Mouse (Mus musculus): ENCODE results near the gene Styxl1. TPM values are rescaled to one million over a fixed set of nuclear protein-coding genes. Genes with fewer than 3 reads are reported as not detected.

The Styxl1 gene
- polyA plus RNA-seq, 1 experiment from 2014 or later, result 0.27 TPM

- Histone ChIP-seq H3K27me3 (replicated peaks; ENCODE audit: control insufficient read depth, insufficient read depth, low read length) (no peaks in the 10 kb centered on the region), H3K4me3 (ENCODE audit: low read depth, low read length) (peak within 1 kb of the TSS; percentile 80)
These were observed 573 bp upstream of the Styxl1 start, which contains the start of gene Mdh2 for GRCm38 (mm10) chr5:135778471-135779445. Gene Mdh2 (plus strand): TSS chr5:135778480.

GRCm38 (mm10) chr5:135776546-135776945 is 1.6 kb downstream of the Styxl1 start:
- no peak overlapping the region for H3K4me3 ChIP-seq (ENCODE audit: low read depth, low read length)
- H3K4me1 ChIP-seq (replicated peaks; ENCODE audit: control insufficient read depth, insufficient read depth, low read length), result peaks cover 5% of the 10 kb centered on the region
- no peaks in the 10 kb centered on the region for H3K27me3 ChIP-seq (replicated peaks; ENCODE audit: control insufficient read depth, insufficient read depth, low read length)
- no peak for ATAC-seq
- no peak for TF ChIP-seq CTCF (IDR thresholded peaks at IDR 0.05; ENCODE audit: low read depth)
- no peak overlapping the region for H3K9ac ChIP-seq (ENCODE audit: low read depth, low read length)
- H3K9me3 ChIP-seq (ENCODE audit: control insufficient read depth), result no peaks in the 10 kb centered on the region
- H3K36me3 ChIP-seq (ENCODE audit: control insufficient read depth, insufficient read depth), result no peaks in the 10 kb centered on the region
- WGBS, result 71% methylated on average over 4 of the region's 4 CpGs
- no peak overlapping the region for H3K4me2 ChIP-seq (replicated peaks; ENCODE audit: low read depth)
- H3K27ac ChIP-seq (ENCODE audit: low read depth, low read length), result no peak overlapping the region

More at GRCm38 (mm10) chr5:135778471-135779445, 573 bp upstream of the Styxl1 start, which contains the start of gene Mdh2:
- Histone ChIP-seq H3K4me1 (replicated peaks; ENCODE audit: control insufficient read depth, insufficient read depth, low read length) (peaks cover 8% of the 10 kb centered on the region), H3K9ac (ENCODE audit: low read depth, low read length) (peak within 1 kb of the TSS; percentile 88), H3K27ac (ENCODE audit: low read depth, low read length) (peak within 1 kb of the TSS; percentile 97), H3K9me3 (ENCODE audit: control insufficient read depth) (no peaks in the 10 kb centered on the region), H3K4me2 (replicated peaks; ENCODE audit: low read depth) (peak within 1 kb of the TSS; percentile 74), H3K36me3 (ENCODE audit: control insufficient read depth, insufficient read depth) (peaks cover 9% of the 10 kb centered on the region)
- under 1% methylated on average over 70 of the region's 70 CpGs for WGBS
- no peak for TF ChIP-seq CTCF (IDR thresholded peaks at IDR 0.05; ENCODE audit: low read depth)
- peak; percentile 95 for ATAC-seq

GRCm38 (mm10) chr5:135772519-135772918 is 5.7 kb downstream of the Styxl1 start:
- Histone ChIP-seq H3K4me2 (replicated peaks; ENCODE audit: low read depth) (no peak overlapping the region), H3K27me3 (replicated peaks; ENCODE audit: control insufficient read depth, insufficient read depth, low read length) (no peaks in the 10 kb centered on the region)
- 31% methylated on average over 3 of the region's 3 CpGs for WGBS

GRCm38 (mm10) chr5:135764971-135765370 is 13.2 kb downstream of the Styxl1 start:
- Histone ChIP-seq H3K27ac (ENCODE audit: low read depth, low read length) (no peak overlapping the region), H3K27me3 (replicated peaks; ENCODE audit: control insufficient read depth, insufficient read depth, low read length) (no peaks in the 10 kb centered on the region), H3K9me3 (ENCODE audit: control insufficient read depth) (no peaks in the 10 kb centered on the region), H3K4me1 (replicated peaks; ENCODE audit: control insufficient read depth, insufficient read depth, low read length) (no peaks in the 10 kb centered on the region), H3K4me2 (replicated peaks; ENCODE audit: low read depth) (no peak overlapping the region), H3K4me3 (ENCODE audit: low read depth, low read length) (no peak overlapping the region), H3K9ac (ENCODE audit: low read depth, low read length) (no peak overlapping the region), H3K36me3 (ENCODE audit: control insufficient read depth, insufficient read depth) (no peaks in the 10 kb centered on the region)
- 61% methylated on average over 3 of the region's 3 CpGs for WGBS
- TF ChIP-seq CTCF (IDR thresholded peaks at IDR 0.05; ENCODE audit: low read depth), result no peak
- no peak for ATAC-seq

More at GRCm38 (mm10) chr5:135772519-135772918, 5.7 kb downstream of the Styxl1 start:
- Histone ChIP-seq H3K4me1 (replicated peaks; ENCODE audit: control insufficient read depth, insufficient read depth, low read length) (peaks cover 3% of the 10 kb centered on the region), H3K9ac (ENCODE audit: low read depth, low read length) (no peak overlapping the region), H3K9me3 (ENCODE audit: control insufficient read depth) (no peaks in the 10 kb centered on the region), H3K4me3 (ENCODE audit: low read depth, low read length) (no peak overlapping the region), H3K27ac (ENCODE audit: low read depth, low read length) (no peak overlapping the region), H3K36me3 (ENCODE audit: control insufficient read depth, insufficient read depth) (no peaks in the 10 kb centered on the region)
- no peak for TF ChIP-seq CTCF (IDR thresholded peaks at IDR 0.05; ENCODE audit: low read depth)
- no peak for ATAC-seq

GRCm38 (mm10) chr5:135763526-135763925 is 14.7 kb downstream of the Styxl1 start:
- H3K9ac ChIP-seq (ENCODE audit: low read depth, low read length), result no peak overlapping the region
- H3K4me3 ChIP-seq (ENCODE audit: low read depth, low read length), result no peak overlapping the region
- no peaks in the 10 kb centered on the region for H3K27me3 ChIP-seq (replicated peaks; ENCODE audit: control insufficient read depth, insufficient read depth, low read length)
- H3K27ac ChIP-seq (ENCODE audit: low read depth, low read length), result no peak overlapping the region
- H3K4me2 ChIP-seq (replicated peaks; ENCODE audit: low read depth), result no peak overlapping the region
- no peaks in the 10 kb centered on the region for H3K9me3 ChIP-seq (ENCODE audit: control insufficient read depth)
- no peaks in the 10 kb centered on the region for H3K4me1 ChIP-seq (replicated peaks; ENCODE audit: control insufficient read depth, insufficient read depth, low read length)
- TF ChIP-seq CTCF (IDR thresholded peaks at IDR 0.05; ENCODE audit: low read depth), result peak; percentile 93
- no peak for ATAC-seq
- 5% methylated on average over 7 of the region's 7 CpGs for WGBS
- no peaks in the 10 kb centered on the region for H3K36me3 ChIP-seq (ENCODE audit: control insufficient read depth, insufficient read depth)

GRCm38 (mm10) chr5:135761881-135762280 is 16.3 kb downstream of the Styxl1 start:
- 39% methylated on average over 3 of the region's 3 CpGs for WGBS
- Histone ChIP-seq H3K27me3 (replicated peaks; ENCODE audit: control insufficient read depth, insufficient read depth, low read length) (no peaks in the 10 kb centered on the region), H3K4me1 (replicated peaks; ENCODE audit: control insufficient read depth, insufficient read depth, low read length) (no peaks in the 10 kb centered on the region), H3K36me3 (ENCODE audit: control insufficient read depth, insufficient read depth) (no peaks in the 10 kb centered on the region), H3K4me2 (replicated peaks; ENCODE audit: low read depth) (no peak overlapping the region), H3K4me3 (ENCODE audit: low read depth, low read length) (no peak overlapping the region), H3K9me3 (ENCODE audit: control insufficient read depth) (no peaks in the 10 kb centered on the region), H3K27ac (ENCODE audit: low read depth, low read length) (no peak overlapping the region), H3K9ac (ENCODE audit: low read depth, low read length) (no peak overlapping the region)
- ATAC-seq, result no peak
- no peak for TF ChIP-seq CTCF (IDR thresholded peaks at IDR 0.05; ENCODE audit: low read depth)

Measured in intestine, postnatal 0 days (tissue).